Mouse (Mus musculus) MEL (cell line): ENCODE data around the gene Dscam.

Experiments used
- CTCF ChIP-seq, 3 experiments: IDR thresholded peaks in 2 of 3; conservative IDR thresholded peaks in 1 of 3; 2 replicates each; pipeline ENCODE4 v1.5.1; 2011 to 2012; ENCODE audit warnings: low read length in 3 of 3, low read depth in 2 of 3, mild to moderate bottlenecking in 2 of 3, improper control_type of control experiment in 1 of 3, inconsistent platforms in 1 of 3, mixed read lengths in 1 of 3, moderate library complexity in 1 of 3; ENCODE audit not compliant: control insufficient read depth in 1 of 3, insufficient read depth in 1 of 3, poor library complexity in 1 of 3, severe bottlenecking in 1 of 3
- E2F4 ChIP-seq: IDR thresholded peaks from 2 replicates; pipeline ENCODE4 v1.6.1; 2011; ENCODE audit warnings: low read depth, low read length, improper control_type of control experiment, borderline replicate concordance
- HCFC1 ChIP-seq: IDR thresholded peaks from 2 replicates; pipeline ENCODE4 v1.6.1; 2012; ENCODE audit warnings: low read depth, mild to moderate bottlenecking, inconsistent platforms, low read length, improper control_type of control experiment, moderate library complexity
- MYB ChIP-seq: IDR thresholded peaks from 2 replicates; pipeline ENCODE4 v1.6.1; 2011; ENCODE audit warnings: mild to moderate bottlenecking, low read depth, low read length, improper control_type of control experiment
- NELFE ChIP-seq: IDR thresholded peaks from 2 replicates; pipeline ENCODE4 v1.6.1; 2011; ENCODE audit warnings: low read depth, low read length, improper control_type of control experiment
- POLR2A ChIP-seq, 2 experiments: IDR thresholded peaks; 2 replicates each; pipeline ENCODE4 v1.6.1; 2011 to 2012; ENCODE audit warnings: low read length in 2 of 2, mild to moderate bottlenecking in 2 of 2, control low read depth in 1 of 2, improper control_type of control experiment in 1 of 2, low read depth in 1 of 2, moderate library complexity in 1 of 2; ENCODE audit not compliant: control insufficient read depth in 1 of 2, insufficient read depth in 1 of 2, poor library complexity in 1 of 2
- TAL1 ChIP-seq: IDR thresholded peaks from 2 replicates; pipeline ENCODE4 v1.6.1; 2012; ENCODE audit warnings: mild to moderate bottlenecking, inconsistent platforms, low read length, moderate library complexity, mixed read lengths
- UBTF ChIP-seq: IDR thresholded peaks from 2 replicates; pipeline ENCODE4 v1.6.1; 2012; ENCODE audit warnings: low read depth, mild to moderate bottlenecking, inconsistent platforms, low read length, improper control_type of control experiment, moderate library complexity, borderline replicate concordance; ENCODE audit not compliant: insufficient read depth

- TF ChIP-seq TAL1, result no peak
- TF ChIP-seq E2F4, result no peak
- no peak for TF ChIP-seq CTCF (IDR thresholded peaks at IDR 0.05 in 2 of 3, conservative IDR thresholded peaks at IDR 0.05 in 1 of 3; ENCODE audit: control insufficient read depth in 1 of 3, insufficient read depth in 1 of 3, low read depth in 2 of 3, low read length in 3 of 3, poor library complexity in 1 of 3, severe bottlenecking in 1 of 3)
- TF ChIP-seq POLR2A (IDR thresholded peaks at IDR 0.05; ENCODE audit: control insufficient read depth in 1 of 2, insufficient read depth in 1 of 2, low read depth in 1 of 2, low read length in 2 of 2, poor library complexity in 1 of 2), result no peak
- no peak for TF ChIP-seq HCFC1
- no peak for TF ChIP-seq MYB
- no peak for TF ChIP-seq UBTF
- TF ChIP-seq NELFE, result no peak
Measured at GRCm38 (mm10) chr16:97141943-97142342, 28.6 kb downstream of the Dscam start.
